Mouse (Mus musculus) layer of hippocampus, postnatal 10 days (tissue): ENCODE data around the gene Car3. TPM values are rescaled to one million over a fixed set of nuclear protein-coding genes. Genes with fewer than 3 reads are reported as not detected.
"Not testable (repeated sequence)": the region's sequence is repeated elsewhere in the genome, so short reads cannot be mapped to it uniquely, and the experiment has no call there.

ENCODE experiments used
- DNase-seq, 2 experiments: peaks; one replicate each; pipeline ENCODE4 v3.0.0; 2021; ENCODE audit warnings: low spot score in 2 of 2
- long read RNA-seq: library from polyadenylated mRNA; stranded (forward); transcript quantifications from one replicate; pipeline ENCODE4 v2.0.0, GENCODE M21; 2023
- total RNA-seq, 2 experiments: library from RNA; stranded (reverse); gene quantifications; 2 replicates each; pipeline ENCODE4 v1.2.3; 2021

Gene Car3
- total RNA-seq, result 1 to 10 TPM; 1.1 to 1.3 TPM
- long read RNA-seq, result 0 reads

GRCm38 (mm10) chr3:14863022-14863711 lies at the start of gene Car3:
Gene Car3 (plus strand): TSS chr3:14863512.
- DNase-seq, result peak in 1 of 2 experiments; percentile 17

GRCm38 (mm10) chr3:14815396-14815795 lies 47.9 kb upstream of the Car3 start:
- not testable (repeated sequence) for DNase-seq

GRCm38 (mm10) chr3:14819844-14820504 lies 43.3 kb upstream of the Car3 start:
- DNase-seq, result no peak

- DNase-seq, result no peak
Measured at GRCm38 (mm10) chr3:14828896-14829295, 34.4 kb upstream of the Car3 start.

GRCm38 (mm10) chr3:14831219-14831835 lies 32.0 kb upstream of the Car3 start:
- DNase-seq, result peak; percentile 5 to 12

GRCm38 (mm10) chr3:14832766-14833165 lies 30.5 kb upstream of the Car3 start:
- DNase-seq, result no peak

GRCm38 (mm10) chr3:14838936-14839335 lies 24.4 kb upstream of the Car3 start:
- no peak for DNase-seq

- no peak for DNase-seq
Measured at GRCm38 (mm10) chr3:14839466-14840118, 23.7 kb upstream of the Car3 start.

GRCm38 (mm10) chr3:14848587-14849254 lies 14.6 kb upstream of the Car3 start:
- no peak for DNase-seq

GRCm38 (mm10) chr3:14853966-14854365 lies 9.3 kb upstream of the Car3 start:
- DNase-seq, result no peak

GRCm38 (mm10) chr3:14854446-14854845 lies 8.9 kb upstream of the Car3 start:
- no peak for DNase-seq

GRCm38 (mm10) chr3:14857874-14858273 lies 5.4 kb upstream of the Car3 start:
- no peak for DNase-seq

- no peak for DNase-seq
Measured at GRCm38 (mm10) chr3:14860291-14860690, 3.0 kb upstream of the Car3 start.

- no peak for DNase-seq
Measured at GRCm38 (mm10) chr3:14861165-14861564, 2.1 kb upstream of the Car3 start.

- no peak for DNase-seq
Measured at GRCm38 (mm10) chr3:14861787-14862186, 1.5 kb upstream of the Car3 start.

GRCm38 (mm10) chr3:14862654-14863021 lies 674 bp upstream of the Car3 start:
- DNase-seq, result peak in 1 of 2 experiments; percentile 31

- no peak for DNase-seq
Measured at GRCm38 (mm10) chr3:14863922-14864321, 610 bp downstream of the Car3 start.

GRCm38 (mm10) chr3:14865941-14866340 lies 2.6 kb downstream of the Car3 start:
- DNase-seq, result no peak

GRCm38 (mm10) chr3:14869779-14870178 lies 6.5 kb downstream of the Car3 start:
- peak; percentile 66 to 72 for DNase-seq

GRCm38 (mm10) chr3:14870528-14870927 lies 7.2 kb downstream of the Car3 start:
- DNase-seq, result no peak

- peak; percentile 32 to 47 for DNase-seq
Measured at GRCm38 (mm10) chr3:14871386-14871785, 8.1 kb downstream of the Car3 start.
